Mouse (Mus musculus) kidney, postnatal 0 days (tissue): ENCODE results near the gene Trib2. TPM values are rescaled to one million over a fixed set of nuclear protein-coding genes. Genes with fewer than 3 reads are reported as not detected.

Experiments used
- ATAC-seq: fragments of 200-750 bp; cut with Nextera tagmentation; replicated peaks from 2 replicates; pipeline ENCODE4 v1.8.0; 2017; ENCODE audit warnings: low read depth, moderate number of reproducible peaks, moderate TSS enrichment, moderate library complexity; ENCODE audit not compliant: low FRiP score
- DNase-seq: peaks from one replicate; pipeline ENCODE4 v3.0.0-alpha.2; 2016; ENCODE audit warnings: low spot score
- H3K27ac ChIP-seq: fragments of 300-500 bp; sonication (generic); 2 replicates; pipeline ENCODE4 v1.5.1; 2014; ENCODE audit warnings: mild to moderate bottlenecking
- H3K27me3 ChIP-seq: fragments of 300-500 bp; sonication (generic); 2 replicates; pipeline ENCODE4 v1.6.1; 2014; ENCODE audit warnings: low read length, mixed read lengths; ENCODE audit not compliant: insufficient read depth
- H3K36me3 ChIP-seq: fragments of 300-500 bp; sonication (generic); 2 replicates; pipeline ENCODE4 v1.6.1; 2014; ENCODE audit warnings: low read length, mixed read lengths; ENCODE audit not compliant: insufficient read depth
- H3K4me1 ChIP-seq: fragments of 300-500 bp; sonication (generic); replicated peaks from 2 replicates; pipeline ENCODE4 v1.6.1; 2014; ENCODE audit warnings: antibody characterized with exemption, low read length, mixed read lengths; ENCODE audit not compliant: insufficient read depth
- H3K4me2 ChIP-seq: fragments of 300-500 bp; sonication (generic); 2 replicates; pipeline ENCODE4 v1.6.1; 2014; ENCODE audit warnings: mild to moderate bottlenecking, low read length, moderate library complexity, mixed read lengths
- H3K4me3 ChIP-seq: fragments of 300-500 bp; sonication (generic); replicated peaks from 2 replicates; pipeline ENCODE4 v1.5.1; 2014; ENCODE audit warnings: low read depth, low read length
- H3K9ac ChIP-seq: fragments of 300-500 bp; sonication (generic); 2 replicates; pipeline ENCODE4 v1.6.1; 2014; ENCODE audit warnings: low read depth, low read length
- H3K9me3 ChIP-seq: fragments of 300-500 bp; sonication (generic); replicated peaks from 2 replicates; pipeline ENCODE4 v1.6.1; 2016; ENCODE audit warnings: low read length, inconsistent platforms, mixed read lengths
- CTCF ChIP-seq: IDR thresholded peaks from 2 replicates; pipeline ENCODE4 v1.5.1; 2016; ENCODE audit warnings: antibody characterized with exemption, low read depth, mild to moderate bottlenecking, moderate library complexity
- WGBS: fragments of 180-500 bp; shearing (Covaris S2); extraction: QIAGEN DNeasy Blood & Tissue Kit; methylation state at CpG from one replicate; pipeline ENCODE4 v1.1.7; 2014; 5-methylcytosine and 5-hydroxymethylcytosine counted together
- polyA plus RNA-seq: library from polyadenylated mRNA; unstranded; fragments of >200 nt; fragmentation: Nextera tagmentation; extraction: Ambion mirVana; gene quantifications from 2 replicates; pipeline ENCODE4 v1.2.1, GENCODE M21; 2015

Gene Trib2
- polyA plus RNA-seq, 1 experiment from 2014 or later, result 51.4 TPM

GRCm38 (mm10) chr12:15765238-15765637 lies 51.5 kb downstream of the Trib2 start:
- ATAC-seq, result no peak
- 54% methylated on average over 1 of the region's 1 CpGs for WGBS
- TF ChIP-seq CTCF, result no peak
- no peaks in the 10 kb centered on the region for H3K27me3 ChIP-seq
- H3K27ac ChIP-seq, result no peak overlapping the region
- no peaks in the 10 kb centered on the region for H3K36me3 ChIP-seq
- no peaks in the 10 kb centered on the region for H3K4me1 ChIP-seq
- no peak overlapping the region for H3K9ac ChIP-seq
- no peak overlapping the region for H3K4me3 ChIP-seq
- H3K4me2 ChIP-seq, result no peak overlapping the region
- DNase-seq, result no peak
- no peaks in the 10 kb centered on the region for H3K9me3 ChIP-seq

GRCm38 (mm10) chr12:15761453-15762116 lies 55.1 kb downstream of the Trib2 start:
- no peak overlapping the region for H3K27ac ChIP-seq
- WGBS, result 89% methylated on average over 8 of the region's 8 CpGs
- H3K9ac ChIP-seq, result no peak overlapping the region
- H3K4me3 ChIP-seq, result no peak overlapping the region
- no peak for ATAC-seq
- no peaks in the 10 kb centered on the region for H3K9me3 ChIP-seq
- H3K27me3 ChIP-seq, result no peaks in the 10 kb centered on the region
- no peak overlapping the region for H3K4me2 ChIP-seq
- no peak for DNase-seq
- no peaks in the 10 kb centered on the region for H3K36me3 ChIP-seq
- no peak for TF ChIP-seq CTCF
- H3K4me1 ChIP-seq, result no peaks in the 10 kb centered on the region

- Histone ChIP-seq H3K4me3 (no peak overlapping the region), H3K36me3 (no peaks in the 10 kb centered on the region), H3K9ac (no peak overlapping the region), H3K9me3 (no peaks in the 10 kb centered on the region), H3K4me1 (no peaks in the 10 kb centered on the region), H3K27me3 (no peaks in the 10 kb centered on the region), H3K4me2 (no peak overlapping the region), H3K27ac (no peak overlapping the region)
- no peak for TF ChIP-seq CTCF
- ATAC-seq, result no peak
- 69% methylated on average over 4 of the region's 4 CpGs for WGBS
- no peak for DNase-seq
Measured at GRCm38 (mm10) chr12:15760684-15761083, 56.0 kb downstream of the Trib2 start.

GRCm38 (mm10) chr12:15758866-15759265 lies 57.9 kb downstream of the Trib2 start:
- ATAC-seq, result no peak
- Histone ChIP-seq H3K9ac (no peak overlapping the region), H3K9me3 (no peaks in the 10 kb centered on the region), H3K4me1 (no peaks in the 10 kb centered on the region), H3K4me3 (no peak overlapping the region), H3K27ac (no peak overlapping the region), H3K36me3 (no peaks in the 10 kb centered on the region), H3K4me2 (no peak overlapping the region), H3K27me3 (no peaks in the 10 kb centered on the region)
- no peak for DNase-seq
- no peak for TF ChIP-seq CTCF
- 54% methylated on average over 2 of the region's 2 CpGs for WGBS

- WGBS, result 82% methylated on average over 8 of the region's 8 CpGs
Measured at GRCm38 (mm10) chr12:15757351-15757750, 59.4 kb downstream of the Trib2 start.

GRCm38 (mm10) chr12:15755030-15755690 lies 61.6 kb downstream of the Trib2 start:
- H3K9ac ChIP-seq, result no peak overlapping the region
- no peak overlapping the region for H3K4me3 ChIP-seq
- 39% methylated on average over 2 of the region's 2 CpGs for WGBS
- ATAC-seq (no peak), DNase-seq (peak; percentile 40)
- H3K27ac ChIP-seq, result peak overlapping the region; percentile 47
- H3K27me3 ChIP-seq, result no peaks in the 10 kb centered on the region
- no peaks in the 10 kb centered on the region for H3K36me3 ChIP-seq
- H3K4me1 ChIP-seq, result no peaks in the 10 kb centered on the region
- H3K4me2 ChIP-seq, result no peak overlapping the region
- no peak for TF ChIP-seq CTCF
- no peaks in the 10 kb centered on the region for H3K9me3 ChIP-seq

More at GRCm38 (mm10) chr12:15757351-15757750, 59.4 kb downstream of the Trib2 start:
- Histone ChIP-seq H3K4me2 (no peak overlapping the region), H3K27ac (no peak overlapping the region), H3K36me3 (no peaks in the 10 kb centered on the region), H3K9ac (no peak overlapping the region), H3K4me3 (no peak overlapping the region), H3K4me1 (no peaks in the 10 kb centered on the region), H3K9me3 (no peaks in the 10 kb centered on the region), H3K27me3 (no peaks in the 10 kb centered on the region)
- DNase-seq (no peak), ATAC-seq (no peak)
- TF ChIP-seq CTCF, result no peak
